Mouse (Mus musculus): ENCODE results near the gene Ptprr. TPM values are rescaled to one million over a fixed set of nuclear protein-coding genes. Genes with fewer than 3 reads are reported as not detected.

Gene Ptprr
- polyA plus RNA-seq, 1 experiment = 1.6 TPM

- TF ChIP-seq POLR2A (IDR thresholded peaks at IDR 0.05; ENCODE audit: borderline replicate concordance, control insufficient read depth, low read depth, low read length) = no peak
- no peak for TF ChIP-seq CTCF (IDR thresholded peaks at IDR 0.05; ENCODE audit: control insufficient read depth, insufficient read depth, low read length)
- WGBS = 80% methylated on average over 9 of the region's 9 CpGs
- H3K27ac ChIP-seq (ENCODE audit: control insufficient read depth, insufficient read depth, low read depth, low read length, poor library complexity) = no peak overlapping the region
- H3K4me1 ChIP-seq (ENCODE audit: control insufficient read depth, insufficient read depth, low read length) = no peaks in the 10 kb centered on the region
- H3K4me3 ChIP-seq (replicated peaks; ENCODE audit: control insufficient read depth, low read depth, low read length) = no peak overlapping the region
Measured at GRCm38 (mm10) chr10:116146091-116146490, 128.1 kb downstream of the Ptprr start.

GRCm38 (mm10) chr10:116154707-116155106, 136.7 kb downstream of the Ptprr start:
- Histone ChIP-seq H3K4me3 (replicated peaks; ENCODE audit: control insufficient read depth, low read depth, low read length) (no peak overlapping the region), H3K27ac (ENCODE audit: control insufficient read depth, insufficient read depth, low read depth, low read length, poor library complexity) (no peak overlapping the region), H3K4me1 (ENCODE audit: control insufficient read depth, insufficient read depth, low read length) (no peaks in the 10 kb centered on the region; the same call in 1 of the 2 replicates)
- TF ChIP-seq POLR2A (IDR thresholded peaks at IDR 0.05; ENCODE audit: borderline replicate concordance, control insufficient read depth, low read depth, low read length) (no peak), CTCF (IDR thresholded peaks at IDR 0.05; ENCODE audit: control insufficient read depth, insufficient read depth, low read length) (no peak)
- WGBS = 58% methylated on average over 5 of the region's 5 CpGs

GRCm38 (mm10) chr10:116156699-116157098, 138.7 kb downstream of the Ptprr start:
- no peak overlapping the region for H3K4me3 ChIP-seq (replicated peaks; ENCODE audit: control insufficient read depth, low read depth, low read length)
- H3K4me1 ChIP-seq (ENCODE audit: control insufficient read depth, insufficient read depth, low read length) = no peaks in the 10 kb centered on the region; the same call in 1 of the 2 replicates
- peak overlapping the region; percentile 65; the same call in 1 of the 2 replicates for H3K27ac ChIP-seq (ENCODE audit: control insufficient read depth, insufficient read depth, low read depth, low read length, poor library complexity)
- no peak for TF ChIP-seq CTCF (IDR thresholded peaks at IDR 0.05; ENCODE audit: control insufficient read depth, insufficient read depth, low read length)
- TF ChIP-seq POLR2A (IDR thresholded peaks at IDR 0.05; ENCODE audit: borderline replicate concordance, control insufficient read depth, low read depth, low read length) = no peak
- WGBS = 0% methylated on average over 1 of the region's 1 CpGs

GRCm38 (mm10) chr10:116162338-116162737, 144.3 kb downstream of the Ptprr start:
- TF ChIP-seq CTCF (IDR thresholded peaks at IDR 0.05; ENCODE audit: control insufficient read depth, insufficient read depth, low read length) (no peak), POLR2A (IDR thresholded peaks at IDR 0.05; ENCODE audit: borderline replicate concordance, control insufficient read depth, low read depth, low read length) (no peak)
- H3K4me1 ChIP-seq (ENCODE audit: control insufficient read depth, insufficient read depth, low read length) = no peaks in the 10 kb centered on the region
- H3K27ac ChIP-seq (ENCODE audit: control insufficient read depth, insufficient read depth, low read depth, low read length, poor library complexity) = no peak overlapping the region
- WGBS = 46% methylated on average over 12 of the region's 12 CpGs
- no peak overlapping the region for H3K4me3 ChIP-seq (replicated peaks; ENCODE audit: control insufficient read depth, low read depth, low read length)

- TF ChIP-seq POLR2A (IDR thresholded peaks at IDR 0.05; ENCODE audit: borderline replicate concordance, control insufficient read depth, low read depth, low read length) = no peak
- TF ChIP-seq CTCF (IDR thresholded peaks at IDR 0.05; ENCODE audit: control insufficient read depth, insufficient read depth, low read length) = no peak
- H3K4me1 ChIP-seq (ENCODE audit: control insufficient read depth, insufficient read depth, low read length) = no peaks in the 10 kb centered on the region; the same call in 1 of the 2 replicates
Measured at GRCm38 (mm10) chr10:116175324-116175883, 157.4 kb downstream of the Ptprr start.

GRCm38 (mm10) chr10:116177390-116178179, 159.6 kb downstream of the Ptprr start:
- no peak overlapping the region for H3K27ac ChIP-seq (ENCODE audit: control insufficient read depth, insufficient read depth, low read depth, low read length, poor library complexity)
- no peaks in the 10 kb centered on the region; the same call in 1 of the 2 replicates for H3K4me1 ChIP-seq (ENCODE audit: control insufficient read depth, insufficient read depth, low read length)
- H3K4me3 ChIP-seq (replicated peaks; ENCODE audit: control insufficient read depth, low read depth, low read length) = peak overlapping the region; percentile 51
- WGBS = 8% methylated on average over 21 of the region's 21 CpGs
- TF ChIP-seq CTCF (IDR thresholded peaks at IDR 0.05; ENCODE audit: control insufficient read depth, insufficient read depth, low read length) (no peak), POLR2A (IDR thresholded peaks at IDR 0.05; ENCODE audit: borderline replicate concordance, control insufficient read depth, low read depth, low read length) (no peak)

More at GRCm38 (mm10) chr10:116175324-116175883, 157.4 kb downstream of the Ptprr start:
- WGBS = 16% methylated on average over 10 of the region's 10 CpGs
- Histone ChIP-seq H3K4me3 (replicated peaks; ENCODE audit: control insufficient read depth, low read depth, low read length) (no peak overlapping the region), H3K27ac (ENCODE audit: control insufficient read depth, insufficient read depth, low read depth, low read length, poor library complexity) (no peak overlapping the region)

- WGBS = 35% methylated on average over 5 of the region's 5 CpGs
- TF ChIP-seq POLR2A (IDR thresholded peaks at IDR 0.05; ENCODE audit: borderline replicate concordance, control insufficient read depth, low read depth, low read length) = no peak
- Histone ChIP-seq H3K4me1 (ENCODE audit: control insufficient read depth, insufficient read depth, low read length) (no peaks in the 10 kb centered on the region; the same call in 1 of the 2 replicates), H3K27ac (ENCODE audit: control insufficient read depth, insufficient read depth, low read depth, low read length, poor library complexity) (no peak overlapping the region), H3K4me3 (replicated peaks; ENCODE audit: control insufficient read depth, low read depth, low read length) (no peak overlapping the region)
Measured at GRCm38 (mm10) chr10:116181235-116181634, 163.2 kb downstream of the Ptprr start.

GRCm38 (mm10) chr10:116182221-116182620, 164.2 kb downstream of the Ptprr start:
- TF ChIP-seq CTCF (IDR thresholded peaks at IDR 0.05; ENCODE audit: control insufficient read depth, insufficient read depth, low read length) (no peak), POLR2A (IDR thresholded peaks at IDR 0.05; ENCODE audit: borderline replicate concordance, control insufficient read depth, low read depth, low read length) (no peak)
- Histone ChIP-seq H3K27ac (ENCODE audit: control insufficient read depth, insufficient read depth, low read depth, low read length, poor library complexity) (no peak overlapping the region), H3K4me1 (ENCODE audit: control insufficient read depth, insufficient read depth, low read length) (no peaks in the 10 kb centered on the region; the same call in 1 of the 2 replicates), H3K4me3 (replicated peaks; ENCODE audit: control insufficient read depth, low read depth, low read length) (no peak overlapping the region)
- 73% methylated on average over 5 of the region's 5 CpGs for WGBS
